Mouse (Mus musculus) urinary bladder, adult 2 months (tissue): Measurements from ENCODE around the gene Srrd. TPM values are rescaled to one million over a fixed set of nuclear protein-coding genes. Genes with fewer than 3 reads are reported as not detected.

Experiments
- DNase-seq: peaks from one replicate; pipeline ENCODE4 v3.0.0; 2022; ENCODE audit warnings: low spot score
- polyA plus RNA-seq: library from polyadenylated mRNA; depleted of rRNA; stranded (reverse); fragments of >200 nt; gene quantifications from 2 replicates; pipeline ENCODE4 v1.2.3, GENCODE M21; 2012; rRNA removed

The Srrd gene
- 26.3 and 28.7 TPM in 2 replicates for polyA plus RNA-seq

- DNase-seq = peak; percentile 89
Observed at GRCm38 (mm10) chr5:112342463-112343204, at the start of gene Srrd, which contains the start of gene Hps4. Gene Srrd, minus strand, starts transcription at chr5:112343040. Gene Hps4, plus strand, starts transcription at chr5:112343083.

- no peak for DNase-seq
Observed at GRCm38 (mm10) chr5:112391676-112392323, 49.0 kb upstream of the Srrd start.

GRCm38 (mm10) chr5:112391002-112391401 is 48.2 kb upstream of the Srrd start:
- DNase-seq = no peak

- DNase-seq = no peak
Observed at GRCm38 (mm10) chr5:112389352-112389751, 46.5 kb upstream of the Srrd start.

DNA sequence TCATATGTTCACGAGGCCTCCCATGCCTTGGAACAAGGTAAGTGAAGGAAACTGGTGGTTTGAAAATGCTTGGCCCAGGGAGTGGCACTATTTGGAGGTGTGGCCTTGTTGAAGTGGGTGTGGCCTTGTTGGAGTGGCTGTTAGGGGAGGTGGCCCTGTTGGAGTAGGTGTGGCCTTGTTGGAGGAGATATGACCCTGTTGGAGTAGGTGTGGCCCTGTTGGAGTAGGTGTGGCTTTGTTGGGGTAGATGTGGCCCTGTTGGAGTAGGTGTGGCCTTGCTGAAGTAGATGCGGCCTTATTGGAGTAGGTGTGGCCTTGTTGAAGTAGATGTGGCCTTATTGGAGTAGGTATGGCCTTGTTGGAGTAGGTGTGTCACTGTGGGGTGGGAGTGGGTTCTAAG is 43.1 kb upstream of the Srrd start:
- DNase-seq = no peak

- DNase-seq = no peak
Observed at GRCm38 (mm10) chr5:112384805-112385472, 42.1 kb upstream of the Srrd start.

DNA sequence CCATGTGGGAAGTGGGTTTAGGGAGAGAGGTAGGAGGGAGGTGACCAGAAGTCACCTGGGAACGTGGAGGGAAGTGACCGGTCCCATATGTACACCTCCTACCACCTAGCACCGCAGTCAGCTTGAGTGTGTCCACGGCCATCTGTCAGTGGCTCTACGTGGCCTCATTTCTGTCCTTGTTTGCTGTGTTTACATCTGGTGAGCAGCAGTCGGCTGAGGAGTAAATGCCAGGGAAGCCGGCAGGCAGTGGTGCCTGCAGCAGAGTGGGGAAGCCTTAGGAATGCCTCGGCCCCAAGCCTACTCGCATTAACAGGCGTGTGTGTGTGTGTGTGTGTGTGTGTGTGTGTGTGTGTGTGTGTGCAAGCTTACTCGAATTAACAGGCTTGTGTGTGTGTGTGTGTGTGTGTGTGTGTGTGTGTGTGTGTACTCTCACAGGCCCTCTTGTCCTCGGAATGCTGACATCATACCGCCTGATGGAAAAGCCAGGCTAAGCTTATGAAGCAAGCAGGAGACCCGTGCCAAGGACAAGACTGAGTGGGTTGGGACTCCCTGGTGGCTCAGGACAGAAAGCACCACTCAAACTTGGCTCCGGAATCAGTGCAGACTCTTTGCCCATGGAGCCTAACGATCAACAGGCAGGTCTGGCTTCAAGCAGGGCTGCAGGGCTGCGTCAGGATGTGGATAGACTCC is 39.9 kb upstream of the Srrd start:
- DNase-seq = no peak

- no peak for DNase-seq
Observed at GRCm38 (mm10) chr5:112382042-112382441, 39.2 kb upstream of the Srrd start.

DNA sequence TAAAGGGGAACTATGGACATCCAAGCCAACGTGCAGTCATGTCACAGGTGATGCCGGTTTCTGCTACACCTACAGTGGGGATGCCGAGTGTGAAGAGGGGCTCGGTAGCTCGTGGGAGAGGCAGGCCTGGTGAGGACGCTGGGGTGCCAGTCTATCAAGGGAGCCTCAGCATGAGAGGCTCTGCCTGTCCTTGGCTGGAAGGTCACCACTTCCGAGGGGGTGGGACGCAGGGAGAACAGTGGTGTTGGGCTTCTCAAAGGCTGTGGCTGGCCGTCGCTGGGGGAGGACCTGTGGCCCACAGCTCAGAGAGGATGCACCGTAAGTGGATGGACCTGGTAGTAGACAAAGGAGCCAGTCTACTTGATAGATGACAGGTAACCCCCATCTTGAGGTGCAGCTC is 38.3 kb upstream of the Srrd start:
- no peak for DNase-seq

DNA sequence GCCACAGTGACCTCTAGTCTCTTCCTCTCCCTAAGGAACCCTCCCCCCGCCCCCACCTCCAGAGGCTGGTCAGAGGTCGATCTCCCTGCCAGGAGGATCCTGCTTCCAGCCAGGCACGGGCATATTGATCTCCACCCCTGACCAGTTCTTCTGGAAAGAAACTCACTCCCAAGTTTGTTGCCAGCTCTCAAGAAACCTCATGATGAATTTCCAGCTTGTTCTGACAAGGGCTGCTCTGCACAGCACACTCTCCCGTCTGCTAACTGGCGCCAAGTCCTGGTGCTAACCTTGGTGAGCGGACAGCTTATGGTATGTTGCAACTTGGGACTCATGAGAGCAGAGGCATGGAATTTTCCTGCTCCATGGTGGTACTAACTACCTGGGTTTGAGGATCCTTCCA is 35.9 kb upstream of the Srrd start:
- no peak for DNase-seq

- DNase-seq = no peak
Observed at GRCm38 (mm10) chr5:112377380-112377779, 34.5 kb upstream of the Srrd start.

DNA sequence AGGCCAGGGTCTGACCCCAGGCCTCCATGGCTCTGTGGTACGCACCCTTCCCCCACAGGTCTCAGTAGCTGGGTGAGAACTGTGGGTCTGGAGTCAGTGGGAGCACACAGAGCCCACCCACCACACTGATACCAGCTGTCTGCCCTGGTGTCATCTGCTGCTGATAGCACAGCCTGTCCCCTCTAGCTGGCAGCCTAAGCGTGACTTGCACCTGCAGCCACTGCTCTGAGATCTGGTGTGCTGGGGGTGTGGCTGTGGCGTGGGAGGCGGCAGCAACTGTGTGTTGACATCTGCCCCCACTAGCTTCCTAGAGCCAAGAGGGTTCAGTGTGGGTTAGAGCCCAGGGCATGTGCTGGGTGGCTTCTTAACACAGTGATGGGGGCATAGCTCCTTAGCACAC is 33.3 kb upstream of the Srrd start:
- DNase-seq = no peak

DNA sequence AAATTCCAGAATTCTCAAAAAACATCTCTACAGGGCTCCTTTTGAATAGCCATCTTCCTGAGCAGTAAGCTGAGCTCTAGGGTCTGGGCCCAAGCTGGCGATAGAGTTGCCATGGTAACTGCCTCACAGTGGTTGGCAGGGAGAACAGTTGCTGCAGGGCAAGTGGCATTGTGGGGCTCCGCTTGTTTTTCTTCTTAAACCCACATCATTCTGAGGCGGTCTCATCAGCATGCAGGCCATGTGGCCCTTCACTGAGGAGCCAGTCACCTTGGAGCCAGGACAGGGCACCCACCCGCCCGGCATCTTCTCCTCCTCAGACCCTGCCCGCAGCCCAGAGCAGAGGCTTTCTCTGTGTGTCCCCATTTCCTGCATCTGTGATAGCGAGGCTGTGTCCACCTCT is 29.1 kb upstream of the Srrd start:
- no peak for DNase-seq

- no peak for DNase-seq
Observed at GRCm38 (mm10) chr5:112370236-112370813, 27.5 kb upstream of the Srrd start.

DNA sequence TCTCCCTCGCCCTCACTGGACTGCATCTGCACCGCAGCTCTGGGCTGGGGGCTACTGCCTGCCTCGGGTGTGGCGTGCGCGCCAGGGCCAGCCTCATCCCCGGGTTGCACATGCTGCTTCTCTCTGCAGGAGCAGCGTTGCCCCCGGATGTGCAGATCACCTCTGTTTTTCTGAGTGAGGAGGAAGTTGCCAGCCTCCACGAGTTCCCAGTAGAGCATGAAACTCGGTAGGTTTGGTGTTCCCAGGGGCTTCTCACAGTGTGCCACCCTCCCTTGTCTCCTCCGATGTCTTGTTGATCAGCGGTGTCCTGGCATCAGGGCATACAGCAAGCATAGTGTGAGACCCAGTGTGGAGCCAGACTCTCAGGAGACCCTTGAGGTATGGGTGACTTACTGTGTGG is 26.5 kb upstream of the Srrd start:
- DNase-seq = no peak

DNA sequence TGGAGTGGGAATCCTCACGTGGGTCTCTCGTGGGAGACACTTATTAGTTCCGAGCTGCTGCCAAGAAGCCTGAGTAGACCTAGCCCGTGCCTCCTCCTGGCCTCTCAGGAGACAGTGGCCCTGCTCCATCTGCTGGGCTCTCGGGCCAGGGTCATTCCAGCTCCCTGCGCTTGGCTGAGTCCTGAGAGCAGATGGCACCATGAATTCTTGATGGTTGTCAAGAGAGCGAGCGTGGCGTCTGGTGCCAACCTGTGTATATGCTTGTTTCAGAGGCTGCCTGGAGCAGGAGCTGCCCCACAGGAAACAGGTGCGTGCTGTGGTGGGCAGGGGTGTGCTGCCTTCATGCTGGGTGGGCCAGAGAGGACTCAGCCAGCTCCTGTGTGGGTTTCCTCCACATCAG is 25.8 kb upstream of the Srrd start:
- no peak for DNase-seq

GRCm38 (mm10) chr5:112367929-112368328 is 25.1 kb upstream of the Srrd start:
- no peak for DNase-seq

DNA sequence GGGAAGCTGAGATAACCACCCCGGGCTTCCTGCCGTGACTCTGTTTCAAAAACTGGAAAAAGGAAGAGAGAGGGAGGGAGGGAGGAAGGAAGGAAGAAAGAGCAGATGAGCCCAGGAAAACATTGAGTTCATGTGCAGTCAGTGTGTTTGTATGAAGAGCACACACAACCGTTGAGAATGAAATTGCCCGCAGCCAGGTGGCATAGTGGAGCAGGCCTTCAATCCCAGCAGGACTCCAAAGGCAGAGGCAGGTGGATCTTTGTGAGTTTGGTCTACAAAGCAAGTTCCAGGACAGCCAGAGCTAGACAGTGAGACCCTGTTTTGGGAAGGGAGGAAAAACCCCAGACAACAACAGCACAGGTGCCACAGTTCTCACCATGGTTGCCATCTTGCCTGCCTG is 24.5 kb upstream of the Srrd start:
- no peak for DNase-seq

GRCm38 (mm10) chr5:112366879-112367278 is 24.0 kb upstream of the Srrd start:
- DNase-seq = no peak

GRCm38 (mm10) chr5:112364184-112364797 is 21.5 kb upstream of the Srrd start:
- no peak for DNase-seq

DNA sequence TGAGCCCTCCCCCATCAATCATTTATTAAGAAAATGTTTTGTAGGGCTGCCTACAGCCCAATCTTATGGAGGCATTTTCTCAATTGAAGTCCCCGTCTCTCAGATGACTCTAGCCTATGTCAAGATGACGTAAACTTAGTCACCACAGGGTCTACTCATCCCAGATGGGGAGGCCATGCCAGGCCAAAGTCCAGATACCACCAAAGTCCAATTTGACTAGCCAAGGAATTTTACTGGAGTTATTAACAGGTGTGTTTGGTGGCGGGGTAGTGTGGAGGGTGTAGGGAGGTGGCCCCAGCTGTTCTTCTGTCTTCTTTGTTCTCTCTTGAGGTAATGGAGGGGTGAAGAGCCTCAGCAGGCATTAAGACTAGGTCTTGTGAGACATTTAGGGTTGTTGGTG is 17.2 kb upstream of the Srrd start:
- no peak for DNase-seq

- no peak for DNase-seq
Observed at GRCm38 (mm10) chr5:112359520-112359919, 16.7 kb upstream of the Srrd start.
